Mouse (Mus musculus): ENCODE measurements around the gene Hoxb8. TPM values are rescaled to one million over a fixed set of nuclear protein-coding genes. Genes with fewer than 3 reads are reported as not detected.

Gene Hoxb8
- total RNA-seq, 2 experiments from 2014 or later, result not detected

DNA sequence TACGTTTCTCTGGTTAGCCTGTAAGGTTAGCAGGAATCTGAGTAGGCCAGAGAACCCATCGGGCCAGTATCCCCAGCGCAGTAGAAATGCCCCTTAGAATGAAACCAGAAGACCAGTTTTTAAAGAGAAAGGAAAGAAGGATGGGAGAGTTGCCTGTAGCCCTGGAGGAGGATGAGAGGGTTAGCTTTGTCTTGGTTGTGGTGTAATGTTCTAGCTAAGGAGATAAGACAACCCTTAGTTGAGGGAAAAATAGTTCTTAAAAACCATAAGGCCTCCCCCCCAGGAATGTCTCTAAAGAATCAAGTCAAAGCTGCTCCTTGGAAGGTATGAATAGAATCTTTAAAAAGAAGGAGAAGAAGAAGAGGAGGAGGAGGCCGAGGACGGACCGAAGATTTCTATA is 41.0 kb downstream of the Hoxb8 start:
- TF ChIP-seq CTCF (IDR thresholded peaks at IDR 0.05), result no peak
- H3K4me3 ChIP-seq, result no peak overlapping the region
- no peak overlapping the region for H3K27ac ChIP-seq
- no peak for DNase-seq (ENCODE audit: extremely low spot score in 1 of 2, low spot score in 2 of 2)
- intact Hi-C loops (cut with DNase I), result loop anchor here (5.0 kb wide), 1 partner anchor 120 kb away; no protein-coding TSS in a partner anchor

DNA sequence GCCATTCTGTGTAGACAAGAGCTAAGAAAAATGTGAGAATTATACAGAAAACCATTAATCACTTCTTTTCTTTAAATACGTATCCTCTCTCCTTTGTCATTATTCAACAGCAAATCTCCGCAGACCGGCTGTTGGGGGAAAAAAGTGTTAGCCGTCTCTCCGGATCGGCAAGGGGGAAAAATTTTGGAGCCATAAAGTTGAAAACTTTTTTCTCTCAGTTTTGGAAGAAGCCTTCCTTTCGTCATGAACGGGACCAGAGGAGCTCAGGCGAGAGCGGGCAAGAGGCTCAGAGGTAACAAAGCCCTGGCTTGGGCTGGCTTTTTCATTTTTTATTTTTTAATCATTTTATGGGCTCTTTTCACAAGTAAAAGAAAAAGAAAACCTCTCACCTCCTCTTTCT is 41.4 kb downstream of the Hoxb8 start, which contains the start of gene Hoxb3:
Gene Hoxb3 (plus strand): TSS at position 173 of the 400 bp plus-strand sequence.
- intact Hi-C loops (cut with DNase I), result loop anchor here (5.0 kb wide), 1 partner anchor 121 kb away; no protein-coding TSS in a partner anchor
- H3K27ac ChIP-seq, result no peak within 1 kb of the TSS
- DNase-seq (ENCODE audit: extremely low spot score in 1 of 2, low spot score in 2 of 2), result no peak
- TF ChIP-seq CTCF (IDR thresholded peaks at IDR 0.05), result no peak
- no peak within 1 kb of the TSS for H3K4me3 ChIP-seq

DNA sequence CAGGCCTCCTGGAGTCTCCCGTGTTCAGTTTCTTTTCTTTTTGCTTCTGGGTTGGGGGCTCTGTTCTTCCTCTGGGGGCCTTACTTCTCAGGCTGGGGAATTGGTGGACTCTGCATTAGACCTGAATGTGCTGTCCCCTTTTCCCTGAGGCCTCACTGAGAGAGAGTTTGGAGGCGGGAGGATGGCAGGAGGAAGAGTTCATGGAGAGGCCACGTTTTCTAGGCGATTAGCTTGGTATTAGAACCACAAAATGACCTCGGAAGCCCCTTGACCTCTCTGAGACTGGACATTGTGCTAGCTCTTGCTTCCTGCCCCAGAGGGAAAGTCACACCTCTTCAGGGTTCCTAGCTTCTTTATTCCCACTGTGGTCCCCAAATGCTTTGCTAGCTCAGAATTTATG is 42.4 kb downstream of the Hoxb8 start:
- no peak overlapping the region for H3K4me3 ChIP-seq
- intact Hi-C loops (cut with DNase I), result loop anchor here (5.0 kb wide), 1 partner anchor 122 kb away; no protein-coding TSS in a partner anchor
- no peak for TF ChIP-seq CTCF (IDR thresholded peaks at IDR 0.05)
- no peak for DNase-seq (ENCODE audit: extremely low spot score in 1 of 2, low spot score in 2 of 2)
- H3K27ac ChIP-seq, result no peak overlapping the region

DNA sequence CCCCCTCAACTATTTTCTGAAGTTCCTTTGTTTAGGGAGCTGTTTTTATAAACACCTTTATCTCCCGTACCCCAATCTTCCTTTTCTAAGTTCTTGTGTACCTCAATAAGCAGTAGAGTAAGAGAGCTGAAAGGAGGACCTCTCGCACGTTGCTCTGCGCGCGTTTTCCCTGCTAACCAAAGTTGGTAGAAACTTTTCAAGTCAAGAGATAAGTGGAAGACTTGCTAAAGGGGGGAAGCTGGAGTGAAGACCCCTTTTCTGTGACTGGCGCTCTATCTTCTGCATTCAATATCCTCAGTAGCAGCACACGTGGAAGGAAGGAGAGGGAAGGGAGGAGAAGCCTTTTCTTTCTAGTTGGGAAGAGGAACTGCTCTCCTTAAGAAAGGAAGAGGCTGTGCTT is 43.3 kb downstream of the Hoxb8 start:
- Histone ChIP-seq H3K27ac (no peak overlapping the region), H3K4me3 (no peak overlapping the region)
- TF ChIP-seq CTCF (IDR thresholded peaks at IDR 0.05), result no peak
- DNase-seq (ENCODE audit: extremely low spot score in 1 of 2, low spot score in 2 of 2), result no peak
- intact Hi-C loops (cut with DNase I), result loop anchor here (5.0 kb wide), 2 partner anchors 63 to 123 kb away; no protein-coding TSS in a partner anchor

DNA sequence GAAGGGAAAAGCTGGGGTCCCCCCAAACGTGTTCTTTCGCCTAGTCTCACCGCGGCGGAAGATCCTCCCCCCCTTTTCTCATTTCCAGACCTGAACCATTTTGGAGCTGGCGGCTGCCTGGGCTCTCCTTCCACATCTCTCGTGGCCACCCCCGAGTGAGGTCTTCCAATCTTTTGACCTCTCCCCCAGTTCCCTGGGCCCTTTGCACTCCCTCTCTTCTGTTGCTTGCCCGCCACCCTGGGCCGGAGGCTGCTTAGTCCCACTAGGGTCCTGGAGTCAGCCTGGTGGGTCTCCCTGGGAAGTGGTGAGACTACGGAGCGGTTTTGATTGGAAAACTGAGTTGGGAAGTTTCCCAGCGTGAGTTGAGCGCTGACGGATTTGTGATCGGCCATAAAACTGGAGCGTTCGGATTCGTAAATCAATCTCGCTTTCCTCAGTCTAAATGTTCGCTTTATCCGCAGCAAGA is 44.1 kb downstream of the Hoxb8 start:
- DNase-seq (ENCODE audit: extremely low spot score in 1 of 2, low spot score in 2 of 2), result no peak
- intact Hi-C loops (cut with DNase I), result loop anchor here (5.0 kb wide), 1 partner anchor 63 kb away; no protein-coding TSS in a partner anchor
- TF ChIP-seq CTCF (IDR thresholded peaks at IDR 0.05), result no peak
- Histone ChIP-seq H3K27ac (no peak overlapping the region), H3K4me3 (no peak overlapping the region)

DNA sequence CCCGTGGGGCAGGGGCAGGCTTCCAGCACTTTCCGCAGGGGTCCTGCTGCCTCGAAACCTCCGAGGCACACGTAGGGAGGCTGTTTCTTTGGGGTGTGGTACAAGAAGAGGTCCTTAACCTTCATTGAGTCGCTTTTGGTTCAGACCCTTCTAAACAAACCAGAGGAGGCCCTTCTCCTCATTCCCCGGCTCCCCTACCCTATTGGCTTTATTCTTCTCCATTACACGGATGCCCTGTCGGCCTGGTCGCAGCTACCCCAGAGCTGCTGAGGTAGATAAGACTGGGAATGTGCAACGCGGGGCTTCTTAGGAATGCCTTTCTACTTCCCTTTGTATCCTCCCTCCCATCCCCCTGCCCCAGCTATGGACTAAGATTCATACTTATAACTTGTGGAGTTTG is 45.0 kb downstream of the Hoxb8 start:
- intact Hi-C loops (cut with DNase I), result loop anchor here (5.0 kb wide), 1 partner anchor 64 kb away; no protein-coding TSS in a partner anchor
- Histone ChIP-seq H3K4me3 (no peak overlapping the region), H3K27ac (no peak overlapping the region)
- TF ChIP-seq CTCF (IDR thresholded peaks at IDR 0.05), result no peak
- no peak for DNase-seq (ENCODE audit: extremely low spot score in 1 of 2, low spot score in 2 of 2)

DNA sequence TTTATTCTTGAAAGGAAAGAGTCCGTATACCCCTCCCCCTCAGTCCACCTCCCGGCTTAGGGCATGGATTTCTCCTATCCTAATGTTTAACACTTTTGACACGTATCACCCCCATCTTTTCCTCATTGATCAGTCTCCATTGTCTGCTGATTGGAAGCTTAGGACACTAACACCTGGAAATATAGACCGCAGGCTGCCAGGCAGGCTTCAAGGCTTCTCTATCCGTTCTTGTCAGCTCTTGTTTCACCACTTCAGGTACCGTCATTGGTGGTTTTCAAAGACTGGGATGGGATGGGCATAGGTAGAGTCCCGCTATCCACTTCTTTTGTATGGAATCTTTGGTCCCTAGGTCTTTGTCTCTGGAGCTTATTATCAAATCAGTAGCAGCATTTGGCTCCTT is 45.4 kb downstream of the Hoxb8 start:
- DNase-seq (ENCODE audit: extremely low spot score in 1 of 2, low spot score in 2 of 2), result no peak
- no peak overlapping the region for H3K27ac ChIP-seq
- no peak overlapping the region for H3K4me3 ChIP-seq
- intact Hi-C loops (cut with DNase I), result loop anchor here (5.0 kb wide), 1 partner anchor 65 kb away; no protein-coding TSS in a partner anchor
- TF ChIP-seq CTCF (IDR thresholded peaks at IDR 0.05), result no peak

DNA sequence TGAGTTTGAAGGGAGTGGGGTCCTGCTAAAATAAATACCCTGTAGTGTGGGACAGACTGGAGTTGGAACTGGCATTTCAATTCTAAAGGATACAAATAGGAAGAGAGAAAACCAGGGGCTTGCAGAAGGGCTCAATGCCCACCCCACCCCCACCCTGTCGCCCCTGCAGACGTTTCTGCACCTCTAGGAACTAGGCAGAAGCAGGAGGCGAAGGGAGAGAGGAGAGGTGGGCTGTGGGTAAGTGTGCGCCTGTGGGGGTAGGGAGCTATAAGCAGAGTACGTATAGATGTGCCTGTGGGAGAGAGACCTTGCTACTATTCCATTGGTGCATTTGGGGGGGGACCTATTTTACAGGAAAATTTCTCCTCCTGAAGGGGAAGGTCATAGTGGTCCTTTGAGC is 46.0 kb downstream of the Hoxb8 start:
- intact Hi-C loops (cut with DNase I), result loop anchor here (5.0 kb wide), 1 partner anchor 65 kb away; no protein-coding TSS in a partner anchor
- Histone ChIP-seq H3K4me3 (no peak overlapping the region), H3K27ac (no peak overlapping the region)
- no peak for TF ChIP-seq CTCF (IDR thresholded peaks at IDR 0.05)
- no peak for DNase-seq (ENCODE audit: extremely low spot score in 1 of 2, low spot score in 2 of 2)

DNA sequence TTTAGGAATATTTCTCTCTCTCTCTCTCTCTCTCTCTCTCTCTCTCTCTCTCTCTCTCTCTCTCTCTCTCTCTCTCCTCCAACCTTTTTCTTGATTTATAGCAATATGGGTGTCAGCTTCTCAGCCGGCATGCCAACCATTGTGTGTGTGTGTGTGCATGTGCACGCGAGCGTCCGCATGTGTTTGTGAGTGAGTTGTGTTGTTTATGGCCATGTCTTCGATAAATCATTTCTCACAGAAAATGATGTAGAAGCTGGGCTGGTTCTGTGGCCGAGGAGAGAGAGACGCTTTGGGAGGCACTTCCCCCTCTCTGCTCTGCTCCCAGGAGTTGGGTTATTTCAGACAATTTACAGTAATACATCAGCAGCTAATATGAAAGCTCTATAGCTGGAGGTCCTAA is 46.9 kb downstream of the Hoxb8 start:
- Histone ChIP-seq H3K4me3 (no peak overlapping the region), H3K27ac (no peak overlapping the region)
- TF ChIP-seq CTCF (IDR thresholded peaks at IDR 0.05), result no peak
- intact Hi-C loops (cut with DNase I), result loop anchor here (5.0 kb wide), 1 partner anchor 66 kb away; no protein-coding TSS in a partner anchor
- DNase-seq (ENCODE audit: extremely low spot score in 1 of 2, low spot score in 2 of 2), result no peak

DNA sequence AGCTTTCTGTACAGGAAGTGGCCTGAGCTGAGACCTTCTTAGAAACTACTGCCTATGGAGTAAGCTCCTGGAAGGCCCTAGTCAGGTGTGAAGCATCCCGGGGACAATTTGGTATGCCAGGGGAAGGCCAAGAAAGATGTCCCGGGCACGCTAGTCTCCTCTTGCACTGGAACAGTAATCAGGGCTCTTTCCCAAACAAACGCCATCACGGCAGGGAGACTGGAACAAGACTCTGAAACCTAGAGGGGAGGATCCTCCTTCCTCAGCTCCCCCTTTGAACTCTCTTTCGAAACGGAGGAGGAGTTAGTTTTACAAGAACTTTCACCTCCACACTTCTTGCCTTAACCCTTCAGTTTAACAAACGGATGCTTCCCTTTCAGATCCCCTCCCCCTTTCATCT is 50.4 kb downstream of the Hoxb8 start:
- no peak for TF ChIP-seq CTCF (IDR thresholded peaks at IDR 0.05)
- Histone ChIP-seq H3K4me3 (no peak overlapping the region), H3K27ac (no peak overlapping the region)
- DNase-seq (ENCODE audit: extremely low spot score in 1 of 2, low spot score in 2 of 2), result no peak
- intact Hi-C loops (cut with DNase I), result no loop called here

DNA sequence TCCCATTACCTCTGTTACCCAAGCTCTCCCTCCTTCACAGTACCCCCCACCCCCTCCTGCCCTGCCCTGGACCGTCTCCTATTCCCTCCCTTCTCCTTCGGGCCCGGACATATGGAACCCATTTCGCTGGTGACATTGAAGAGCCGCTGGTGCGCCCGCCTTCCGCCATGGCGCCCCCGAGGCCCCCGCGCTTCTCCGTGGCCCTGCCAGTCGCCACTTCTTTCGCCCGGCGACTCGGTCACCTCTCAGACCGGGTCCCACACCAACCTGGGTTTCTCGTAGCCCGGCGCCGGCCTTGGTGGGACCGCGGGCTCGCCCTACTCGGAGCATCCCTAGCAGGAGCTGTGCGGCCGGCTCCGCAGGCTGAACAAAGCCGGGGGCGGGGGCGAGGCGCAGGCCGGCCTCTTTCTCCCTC is 50.9 kb downstream of the Hoxb8 start:
- H3K4me3 ChIP-seq, result no peak overlapping the region
- intact Hi-C loops (cut with DNase I), result no loop called here
- no peak for TF ChIP-seq CTCF (IDR thresholded peaks at IDR 0.05)

DNA sequence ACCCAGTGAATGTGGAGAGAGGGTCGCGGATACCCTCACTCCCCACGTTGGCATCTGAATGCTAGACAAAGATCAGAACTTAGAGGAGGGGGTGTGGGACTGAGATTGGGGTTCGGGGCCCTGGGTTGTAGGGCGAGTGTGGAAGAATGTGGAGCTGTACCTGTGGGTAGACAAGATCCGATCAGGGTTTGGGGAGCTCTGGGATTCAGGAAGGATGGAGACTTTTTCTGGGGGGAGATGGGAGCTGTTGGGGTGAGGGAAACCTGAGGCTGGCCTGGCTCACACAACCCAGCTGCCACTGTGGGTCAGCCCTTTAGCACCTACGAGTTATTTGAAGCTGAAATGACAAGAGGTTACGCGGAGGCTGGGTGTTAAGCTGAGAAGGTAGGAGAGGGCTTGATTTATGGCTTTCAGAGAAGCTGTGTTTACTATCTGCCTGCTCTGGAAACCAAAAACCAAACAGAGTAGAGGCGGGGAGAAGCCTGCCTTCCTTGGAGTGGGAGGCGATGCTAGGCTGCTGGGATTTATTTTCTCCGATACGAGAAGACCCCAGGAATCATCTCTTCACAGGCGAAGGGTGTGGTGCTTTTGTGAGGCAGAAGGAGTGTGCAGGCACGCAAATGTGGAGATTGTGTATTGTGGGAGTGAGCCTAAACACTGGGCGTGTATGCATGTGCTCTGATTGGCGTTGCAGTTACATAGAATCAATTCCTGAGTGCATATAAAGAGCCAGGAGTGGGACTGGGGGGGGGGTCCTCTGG is 51.7 kb downstream of the Hoxb8 start:
- DNase-seq (ENCODE audit: extremely low spot score in 1 of 2, low spot score in 2 of 2), result no peak
- Histone ChIP-seq H3K4me3 (no peak overlapping the region), H3K27ac (no peak overlapping the region)
- intact Hi-C loops (cut with DNase I), result no loop called here
- TF ChIP-seq CTCF (IDR thresholded peaks at IDR 0.05), result no peak

More for the DNA sequence above, 50.9 kb downstream of the Hoxb8 start:
- H3K27ac ChIP-seq, result no peak overlapping the region
- no peak for DNase-seq (ENCODE audit: extremely low spot score in 1 of 2, low spot score in 2 of 2)
